Mouse (Mus musculus) liver, postnatal 0 days (tissue): ENCODE measurements around the gene Scamp3.
"Not testable (repeated sequence)": the region's sequence is repeated elsewhere in the genome, so short reads cannot be mapped to it uniquely, and the experiment has no call there.

ENCODE experiments used
- CTCF ChIP-seq: sonication (generic); IDR thresholded peaks from 2 replicates; pipeline ENCODE4 v1.5.1; 2016; ENCODE audit warnings: antibody characterized with exemption, low read depth
- EP300 ChIP-seq: IDR thresholded peaks from 2 replicates; pipeline ENCODE4 v1.6.1; 2016; ENCODE audit warnings: antibody characterized with exemption, low read depth, mild to moderate bottlenecking

DNA sequence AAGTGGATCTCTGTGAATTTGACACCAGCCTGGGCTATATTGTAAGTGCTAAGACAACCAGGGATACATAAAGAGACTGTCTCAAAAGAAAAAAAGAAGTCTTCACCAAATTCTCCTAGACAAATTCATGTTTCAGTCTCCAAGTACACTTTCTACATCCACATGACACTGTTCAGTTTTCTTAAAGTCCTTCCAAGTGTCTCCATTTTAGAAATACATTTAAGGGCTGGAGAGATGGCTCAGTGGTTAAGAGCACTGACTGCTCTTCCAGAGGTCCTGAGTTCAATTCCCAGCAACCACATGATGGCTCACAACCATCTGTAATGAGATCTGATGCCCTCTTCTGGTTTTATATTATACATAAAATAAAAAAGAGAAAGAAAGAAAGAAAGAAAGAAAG, 16.1 kb upstream of the Scamp3 start:
- TF ChIP-seq EP300, CTCF: not testable (repeated sequence)
